Mouse (Mus musculus): Measurements from ENCODE around the gene Ccdc80.

DNA sequence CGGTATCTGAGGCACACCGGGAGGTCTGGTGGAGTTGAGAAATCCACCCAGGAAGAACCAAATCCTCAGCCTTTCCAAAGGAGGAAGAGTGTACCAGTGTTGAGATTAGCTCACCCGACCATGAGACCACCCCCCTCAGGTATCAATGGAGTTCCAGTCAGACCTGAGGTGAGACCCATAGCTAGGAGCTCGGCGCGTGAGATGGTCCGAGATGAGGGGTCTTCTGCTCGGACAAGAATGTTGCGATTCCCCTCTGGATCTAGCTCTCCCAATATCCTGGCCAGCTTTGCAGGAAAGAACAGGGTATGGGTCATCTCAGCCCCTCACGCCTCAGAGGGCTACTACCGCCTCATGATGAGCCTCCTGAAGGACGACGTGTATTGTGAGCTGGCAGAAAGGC is 1.8 kb downstream of the Ccdc80 start:
- TF ChIP-seq CTCF (IDR thresholded peaks at IDR 0.05; ENCODE audit: insufficient read depth, low read depth, low read length) = no peak
- TF ChIP-seq POLR2A (IDR thresholded peaks at IDR 0.05; ENCODE audit: insufficient read depth, low read depth, low read length) = no peak
